Mouse (Mus musculus): ENCODE results near the gene Zmpste24. TPM values are rescaled to one million over a fixed set of nuclear protein-coding genes. Genes with fewer than 3 reads are reported as not detected.
"Not testable (repeated sequence)": the region's sequence is repeated elsewhere in the genome, so short reads cannot be mapped to it uniquely, and the experiment has no call there.

Gene Zmpste24
- total and polyA plus RNA-seq, 3 experiments, result 4.4 to 71.8 (median 58.2) TPM

- Histone ChIP-seq H3K27me3 (ENCODE audit: insufficient read depth, low read length) (no peaks in the 10 kb centered on the region), H3K4me3 (ENCODE audit: low read depth, low read length) (no peak overlapping the region), H3K36me3 (replicated peaks) (peaks cover 88% of the 10 kb centered on the region), H3K4me1 (ENCODE audit: insufficient read depth, low read depth, low read length) (no peaks in the 10 kb centered on the region), H3K9me3 (replicated peaks) (no peaks in the 10 kb centered on the region)
- no peak for DNase-seq (ENCODE audit: low spot score)
- TF ChIP-seq GATA2 (IDR thresholded peaks at IDR 0.05; ENCODE audit: borderline replicate concordance, low read depth, low read length), result no peak
- no peak for ATAC-seq (ENCODE audit: extremely low read depth, insufficient number of reproducible peaks, low FRiP score, poor library complexity, severe bottlenecking)
These were observed 17.6 kb downstream of the Zmpste24 start for GRCm38 (mm10) chr4:121080395-121080794.

- H3K4me3 ChIP-seq (ENCODE audit: low read depth, low read length), result no peak overlapping the region
- no peaks in the 10 kb centered on the region for H3K27me3 ChIP-seq (ENCODE audit: insufficient read depth, low read length)
- peaks cover 83% of the 10 kb centered on the region for H3K36me3 ChIP-seq (replicated peaks)
- H3K9me3 ChIP-seq (replicated peaks), result no peaks in the 10 kb centered on the region
- H3K4me1 ChIP-seq (ENCODE audit: insufficient read depth, low read depth, low read length), result no peaks in the 10 kb centered on the region; the same call in 1 of the 2 replicates
- TF ChIP-seq POLR2AphosphoS5 (IDR thresholded peaks at IDR 0.05; ENCODE audit: insufficient replicate concordance, low read depth, low read length), result no peak
- TF ChIP-seq GATA1 (IDR thresholded peaks at IDR 0.05; ENCODE audit: borderline replicate concordance, low read length), result no peak
- no peak for TF ChIP-seq GATA2 (IDR thresholded peaks at IDR 0.05; ENCODE audit: borderline replicate concordance, low read depth, low read length)
- TF ChIP-seq CTCF (IDR thresholded peaks at IDR 0.05; ENCODE audit: low read depth, low read length), result no peak
- TF ChIP-seq TAL1 (conservative IDR thresholded peaks at IDR 0.05; ENCODE audit: low read depth, low read length), result no peak
- DNase-seq (ENCODE audit: low spot score) (no peak), ATAC-seq (ENCODE audit: extremely low read depth, insufficient number of reproducible peaks, low FRiP score, poor library complexity, severe bottlenecking) (no peak)
These were observed 20.0 kb downstream of the Zmpste24 start for GRCm38 (mm10) chr4:121077915-121078646.

GRCm38 (mm10) chr4:121074250-121074649 lies 23.8 kb downstream of the Zmpste24 start:
- H3K27me3 ChIP-seq (ENCODE audit: insufficient read depth, low read length), result no peaks in the 10 kb centered on the region
- DNase-seq (ENCODE audit: low spot score), result no peak
- no peak for ATAC-seq (ENCODE audit: extremely low read depth, insufficient number of reproducible peaks, low FRiP score, poor library complexity, severe bottlenecking)
- peaks cover 71% of the 10 kb centered on the region for H3K36me3 ChIP-seq (replicated peaks)
- no peaks in the 10 kb centered on the region for H3K9me3 ChIP-seq (replicated peaks)
- TF ChIP-seq GATA2 (IDR thresholded peaks at IDR 0.05; ENCODE audit: borderline replicate concordance, low read depth, low read length), result no peak
- no peak for TF ChIP-seq TAL1 (conservative IDR thresholded peaks at IDR 0.05; ENCODE audit: low read depth, low read length)
- no peak for TF ChIP-seq CTCF (IDR thresholded peaks at IDR 0.05; ENCODE audit: low read depth, low read length)
- TF ChIP-seq GATA1 (IDR thresholded peaks at IDR 0.05; ENCODE audit: borderline replicate concordance, low read length), result no peak
- TF ChIP-seq POLR2AphosphoS5 (IDR thresholded peaks at IDR 0.05; ENCODE audit: insufficient replicate concordance, low read depth, low read length), result no peak
- no peak overlapping the region for H3K4me3 ChIP-seq (ENCODE audit: low read depth, low read length)
- no peaks in the 10 kb centered on the region; the same call in 1 of the 2 replicates for H3K4me1 ChIP-seq (ENCODE audit: insufficient read depth, low read depth, low read length)

GRCm38 (mm10) chr4:121065336-121065735 lies 32.7 kb downstream of the Zmpste24 start:
- Histone ChIP-seq H3K4me3 (ENCODE audit: low read depth, low read length) (no peak overlapping the region), H3K9me3 (replicated peaks) (no peaks in the 10 kb centered on the region), H3K4me1 (ENCODE audit: insufficient read depth, low read depth, low read length) (no peaks in the 10 kb centered on the region), H3K27me3 (ENCODE audit: insufficient read depth, low read length) (no peaks in the 10 kb centered on the region), H3K36me3 (replicated peaks) (peaks cover 84% of the 10 kb centered on the region)
- DNase-seq (ENCODE audit: low spot score), result no peak
- TF ChIP-seq GATA1 (IDR thresholded peaks at IDR 0.05; ENCODE audit: borderline replicate concordance, low read length) (no peak), TAL1 (conservative IDR thresholded peaks at IDR 0.05; ENCODE audit: low read depth, low read length) (no peak), CTCF (IDR thresholded peaks at IDR 0.05; ENCODE audit: low read depth, low read length) (no peak), POLR2AphosphoS5 (IDR thresholded peaks at IDR 0.05; ENCODE audit: insufficient replicate concordance, low read depth, low read length) (no peak), GATA2 (IDR thresholded peaks at IDR 0.05; ENCODE audit: borderline replicate concordance, low read depth, low read length) (no peak)
- no peak for ATAC-seq (ENCODE audit: extremely low read depth, insufficient number of reproducible peaks, low FRiP score, poor library complexity, severe bottlenecking)

- peaks cover 60% of the 10 kb centered on the region for H3K36me3 ChIP-seq (replicated peaks)
- not testable (repeated sequence) for H3K9me3 ChIP-seq (replicated peaks); H3K27me3 ChIP-seq (ENCODE audit: insufficient read depth, low read length); DNase-seq (ENCODE audit: low spot score); H3K4me3 ChIP-seq (ENCODE audit: low read depth, low read length); H3K4me1 ChIP-seq (ENCODE audit: insufficient read depth, low read depth, low read length); ATAC-seq (ENCODE audit: extremely low read depth, insufficient number of reproducible peaks, low FRiP score, poor library complexity, severe bottlenecking)
These were observed 38.8 kb downstream of the Zmpste24 start for GRCm38 (mm10) chr4:121059218-121059617.

- DNase-seq (ENCODE audit: low spot score) (no peak), ATAC-seq (ENCODE audit: extremely low read depth, insufficient number of reproducible peaks, low FRiP score, poor library complexity, severe bottlenecking) (no peak)
- TF ChIP-seq POLR2AphosphoS5 (IDR thresholded peaks at IDR 0.05; ENCODE audit: insufficient replicate concordance, low read depth, low read length) (no peak), GATA1 (IDR thresholded peaks at IDR 0.05; ENCODE audit: borderline replicate concordance, low read length) (no peak), GATA2 (IDR thresholded peaks at IDR 0.05; ENCODE audit: borderline replicate concordance, low read depth, low read length) (no peak), CTCF (IDR thresholded peaks at IDR 0.05; ENCODE audit: low read depth, low read length) (no peak)
- Histone ChIP-seq H3K4me3 (ENCODE audit: low read depth, low read length) (no peak overlapping the region), H3K9me3 (replicated peaks) (no peaks in the 10 kb centered on the region), H3K27me3 (ENCODE audit: insufficient read depth, low read length) (peaks cover 19% of the 10 kb centered on the region; the same call in 1 of the 2 replicates), H3K4me1 (ENCODE audit: insufficient read depth, low read depth, low read length) (no peaks in the 10 kb centered on the region; the same call in 1 of the 2 replicates), H3K36me3 (replicated peaks) (peaks cover 40% of the 10 kb centered on the region)
These were observed 41.0 kb downstream of the Zmpste24 start for GRCm38 (mm10) chr4:121057032-121057431.

GRCm38 (mm10) chr4:121056342-121056741 lies 41.7 kb downstream of the Zmpste24 start:
- Histone ChIP-seq H3K4me3 (ENCODE audit: low read depth, low read length) (no peak overlapping the region), H3K4me1 (ENCODE audit: insufficient read depth, low read depth, low read length) (no peaks in the 10 kb centered on the region; the same call in 1 of the 2 replicates), H3K27me3 (ENCODE audit: insufficient read depth, low read length) (peaks cover 25% of the 10 kb centered on the region; the same call in 1 of the 2 replicates), H3K9me3 (replicated peaks) (no peaks in the 10 kb centered on the region), H3K36me3 (replicated peaks) (peaks cover 34% of the 10 kb centered on the region)
- no peak for ATAC-seq (ENCODE audit: extremely low read depth, insufficient number of reproducible peaks, low FRiP score, poor library complexity, severe bottlenecking)
- DNase-seq (ENCODE audit: low spot score), result no peak
- TF ChIP-seq POLR2AphosphoS5 (IDR thresholded peaks at IDR 0.05; ENCODE audit: insufficient replicate concordance, low read depth, low read length) (no peak), CTCF (IDR thresholded peaks at IDR 0.05; ENCODE audit: low read depth, low read length) (peak; percentile 40; the same call in 1 of the 2 replicates)
